Mouse (Mus musculus) heart, adult 11 months (tissue): Measurements from ENCODE around the gene Ccnt1.
"Not testable (repeated sequence)": the region's sequence is repeated elsewhere in the genome, so short reads cannot be mapped to it uniquely, and the experiment has no call there.

ENCODE experiments used
- DNase-seq: peaks from one replicate; pipeline ENCODE4 v3.0.0; 2022

The Ccnt1 gene

DNA sequence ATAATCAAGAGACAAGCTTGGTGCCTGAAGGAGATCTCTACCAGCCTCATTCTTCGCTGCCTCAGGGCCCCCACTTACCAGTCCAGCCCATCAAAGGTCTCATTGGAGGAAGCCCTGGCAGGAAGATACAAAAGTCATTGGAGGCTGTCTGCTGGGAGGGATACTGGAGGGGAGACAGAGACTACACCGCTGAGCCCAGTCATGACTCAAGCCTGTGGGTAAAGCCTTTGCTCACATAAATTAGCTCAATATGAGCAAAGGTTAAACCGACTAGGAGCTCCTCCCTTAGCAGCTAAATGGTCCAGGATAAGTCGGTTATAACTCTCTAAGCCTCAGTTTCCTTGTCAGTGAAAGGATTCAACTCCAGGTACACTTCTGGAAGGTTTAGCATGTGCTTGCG lies 24.3 kb upstream of the Ccnt1 start:
- no peak for DNase-seq

DNA sequence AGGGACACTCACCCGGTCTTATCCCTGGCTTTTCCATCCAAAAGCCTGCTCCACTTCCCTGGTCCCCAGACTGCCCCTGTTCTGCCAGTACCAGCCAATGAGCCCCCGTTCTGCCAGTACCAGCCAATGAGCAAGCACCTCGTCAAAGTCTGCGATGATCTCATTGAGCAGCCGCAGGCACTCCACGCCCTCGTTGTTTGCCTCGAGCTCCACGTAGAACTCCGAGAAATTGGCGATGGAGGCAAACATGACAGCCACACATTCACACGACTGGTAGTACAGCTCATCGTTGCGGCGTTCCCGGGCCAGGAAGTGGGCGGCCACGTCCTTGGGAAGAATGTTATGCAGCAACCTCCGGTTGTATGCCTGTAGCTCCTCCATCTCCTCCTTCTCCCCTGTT lies 23.5 kb upstream of the Ccnt1 start:
- peak; percentile 90 for DNase-seq

DNA sequence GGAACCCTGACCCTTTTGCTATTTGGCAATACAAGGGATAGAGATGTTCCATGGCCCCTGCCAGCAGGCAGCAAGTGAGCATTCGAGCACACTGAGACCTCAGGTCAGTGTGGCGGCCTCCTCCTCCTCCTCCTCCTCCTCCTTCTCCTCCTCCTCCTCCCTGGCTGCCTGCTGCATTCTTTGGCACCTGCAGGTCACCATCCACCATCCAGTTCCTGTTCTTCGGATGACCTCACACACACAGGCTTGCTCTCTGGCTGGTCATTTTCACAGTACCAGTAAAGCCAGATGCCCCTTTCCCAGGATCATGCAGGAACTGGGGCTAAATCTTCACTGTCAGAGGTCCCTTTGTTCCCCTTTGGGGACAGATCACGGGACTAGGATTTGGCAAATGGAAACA lies 20.7 kb upstream of the Ccnt1 start:
- DNase-seq = peak; percentile 91

DNA sequence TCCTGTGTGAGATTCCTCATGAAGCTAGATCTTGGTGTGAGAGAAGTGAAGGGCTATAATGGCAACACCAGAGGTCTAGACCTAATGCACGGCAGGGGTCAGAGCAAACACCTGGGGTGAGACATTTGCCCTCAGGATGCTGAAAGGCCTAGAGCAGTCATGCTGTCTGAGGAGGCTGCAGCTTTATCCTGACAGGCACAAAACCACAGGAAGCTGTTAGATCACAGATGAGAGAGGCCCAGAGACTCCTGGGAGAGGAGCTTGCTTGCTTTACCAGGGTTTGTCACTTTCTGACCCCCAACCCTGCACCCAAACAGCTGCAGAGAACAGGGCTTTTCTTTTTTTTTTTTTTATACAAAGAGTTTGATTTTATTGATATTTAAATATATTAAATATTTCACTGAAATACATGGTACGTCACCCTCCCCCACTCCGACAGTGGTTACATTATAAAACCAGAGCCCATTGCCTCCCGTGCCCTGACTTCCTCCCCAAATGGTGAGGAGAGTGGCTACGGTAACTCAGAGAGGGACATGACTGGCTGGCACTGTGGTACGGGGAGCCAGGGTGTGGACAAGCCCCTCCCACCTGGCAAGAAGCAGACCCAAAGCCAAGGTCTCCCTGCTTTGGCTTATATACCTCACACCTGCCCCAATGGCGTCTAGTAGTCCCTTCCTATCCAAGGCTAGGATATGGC lies 19.1 kb upstream of the Ccnt1 start:
- no peak for DNase-seq

DNA sequence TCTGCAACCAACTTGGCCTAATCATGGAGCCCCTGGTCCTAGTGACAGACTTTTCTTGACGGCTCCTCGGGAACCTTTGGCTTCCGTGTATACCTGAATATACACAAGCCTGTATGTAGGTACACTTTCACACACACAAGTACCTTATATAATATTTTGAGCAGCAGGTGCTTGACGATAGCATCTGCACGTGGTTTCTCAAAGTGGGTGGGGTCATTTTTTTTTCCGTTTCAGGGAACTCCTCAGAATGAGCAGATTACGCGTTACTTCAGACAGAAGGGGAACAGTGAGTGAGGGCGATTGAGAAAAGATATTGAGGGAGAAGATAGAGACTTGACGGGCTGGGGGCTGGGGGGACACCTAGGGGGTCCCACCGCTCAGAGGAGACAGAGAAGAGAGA lies 17.0 kb upstream of the Ccnt1 start:
- DNase-seq = peak; percentile 83

DNA sequence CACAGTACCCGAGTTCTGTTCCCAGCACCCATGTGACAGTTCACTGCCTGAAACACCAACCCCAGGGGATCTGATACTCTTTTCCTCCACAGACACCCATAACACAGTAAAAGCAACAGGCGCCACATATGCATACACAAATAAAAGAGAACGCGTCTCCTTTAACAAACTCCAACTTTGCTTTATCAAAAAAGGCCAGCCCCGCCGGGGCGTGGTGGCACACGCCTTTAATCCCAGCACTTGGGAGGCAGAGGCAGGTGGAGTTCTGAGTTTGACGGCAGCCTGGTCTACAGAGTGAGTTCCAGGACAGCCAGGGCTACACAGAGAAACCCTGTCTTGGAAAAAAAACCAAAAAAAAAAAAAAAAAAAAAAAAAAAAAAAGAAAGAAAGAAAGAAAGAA lies 15.4 kb upstream of the Ccnt1 start:
- not testable (repeated sequence) for DNase-seq

DNA sequence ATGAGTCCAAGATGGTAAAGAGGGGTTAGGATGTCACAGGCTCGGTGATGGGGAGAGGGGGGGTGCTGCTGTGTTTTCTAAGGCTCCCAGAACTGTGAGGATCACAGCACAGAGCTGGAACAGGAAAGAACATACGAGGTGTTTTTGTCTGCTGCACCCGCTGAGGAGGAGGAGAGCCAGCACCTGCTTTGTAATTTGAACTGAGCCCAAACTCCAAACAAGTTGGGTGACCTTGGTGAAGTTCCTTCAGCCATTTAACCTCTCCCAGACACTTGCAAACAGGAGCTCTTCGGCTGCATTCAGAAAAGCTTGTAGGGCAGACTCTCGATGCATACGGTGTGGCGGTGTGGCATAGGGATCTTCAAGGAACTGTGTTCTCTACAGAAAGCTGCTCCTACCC lies 14.7 kb upstream of the Ccnt1 start:
- DNase-seq = no peak

DNA sequence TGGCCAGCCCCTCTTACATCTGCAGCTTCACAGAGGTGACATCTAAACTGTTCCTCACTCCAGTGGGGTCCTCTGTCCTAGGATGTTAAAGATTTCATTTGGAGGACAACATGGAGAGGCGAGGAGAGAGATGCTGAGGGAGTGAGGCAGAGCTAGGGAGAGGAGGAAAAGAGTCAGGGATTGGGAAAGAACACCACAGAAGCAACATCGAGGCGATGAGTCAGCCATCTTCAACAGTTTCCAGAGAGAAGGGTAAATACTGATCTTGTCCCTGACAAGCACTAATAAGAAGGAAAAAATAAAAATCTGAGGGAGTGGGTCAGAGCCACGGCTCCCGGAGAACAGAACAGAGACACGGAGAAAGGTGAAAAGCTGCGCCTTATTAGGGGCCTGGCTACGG lies 12.3 kb upstream of the Ccnt1 start:
- DNase-seq = no peak

DNA sequence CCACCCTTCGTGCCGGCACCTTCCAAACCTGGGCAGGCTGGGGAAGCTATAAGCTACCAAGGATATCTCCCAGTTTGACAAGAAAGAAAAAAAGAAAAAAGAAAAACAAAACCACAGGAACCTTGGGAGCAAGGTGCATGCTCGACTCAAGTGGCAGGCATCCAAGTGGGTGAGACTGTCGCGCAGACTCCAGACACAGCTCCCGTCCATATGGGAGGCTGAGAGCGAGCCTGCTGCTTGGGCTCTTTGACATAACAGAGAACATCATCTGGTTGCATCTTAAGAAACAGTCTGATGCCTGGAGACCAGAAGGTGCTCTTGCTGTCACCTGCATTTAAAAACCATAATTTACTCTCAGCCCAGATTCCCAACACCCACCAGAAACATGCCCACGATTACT lies 11.7 kb upstream of the Ccnt1 start:
- no peak for DNase-seq

DNA sequence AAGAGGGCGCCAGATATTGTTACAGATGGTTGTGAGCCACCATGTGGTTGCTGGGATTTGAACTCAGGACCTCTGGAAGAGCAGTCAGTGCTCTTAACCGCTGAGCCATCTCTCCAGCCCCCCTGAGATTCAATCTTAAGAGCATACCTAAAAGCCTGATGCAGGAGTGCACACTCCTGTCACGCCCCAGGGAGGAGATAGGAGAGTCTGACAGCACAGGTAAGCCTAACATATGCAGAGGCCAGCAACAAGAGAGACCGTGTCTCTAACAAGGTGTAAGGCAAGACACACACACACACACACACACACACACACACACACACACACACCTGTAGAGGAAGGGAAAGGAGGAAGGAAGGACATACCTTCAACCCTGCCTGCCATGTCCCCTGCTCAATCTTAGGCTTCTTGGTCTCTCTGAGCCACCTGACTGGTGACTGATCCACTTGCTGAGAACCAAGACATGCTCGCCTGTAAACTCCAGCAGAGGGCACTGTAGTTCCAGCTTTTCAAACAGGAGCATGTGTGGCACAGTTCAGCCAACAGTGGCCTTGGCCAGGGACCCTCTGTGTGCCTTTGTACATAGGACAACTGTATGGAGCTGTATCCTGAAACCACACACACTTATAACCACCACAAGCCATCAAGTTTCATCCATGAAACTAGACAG lies 9.2 kb upstream of the Ccnt1 start:
- DNase-seq = peak; percentile 95

DNA sequence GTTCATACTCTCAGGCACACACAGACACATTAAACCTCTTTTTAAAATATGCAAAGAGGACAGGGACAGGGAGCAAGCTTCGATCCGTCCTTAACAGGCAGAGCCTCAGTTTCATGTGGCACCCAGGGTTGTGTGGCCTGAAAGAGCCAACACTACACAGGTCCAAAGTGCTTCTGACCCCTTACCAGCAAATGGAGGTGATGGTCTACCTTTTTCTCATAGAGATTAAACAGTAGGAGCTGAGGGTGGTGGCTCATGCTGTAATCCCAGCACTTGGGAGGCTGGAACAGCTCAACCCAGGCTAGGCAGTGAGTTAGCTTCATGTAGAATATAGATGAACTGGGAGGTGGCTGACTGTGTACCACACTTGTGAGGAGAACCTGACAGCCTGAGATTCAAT lies 8.6 kb upstream of the Ccnt1 start:
- DNase-seq = peak; percentile 55

DNA sequence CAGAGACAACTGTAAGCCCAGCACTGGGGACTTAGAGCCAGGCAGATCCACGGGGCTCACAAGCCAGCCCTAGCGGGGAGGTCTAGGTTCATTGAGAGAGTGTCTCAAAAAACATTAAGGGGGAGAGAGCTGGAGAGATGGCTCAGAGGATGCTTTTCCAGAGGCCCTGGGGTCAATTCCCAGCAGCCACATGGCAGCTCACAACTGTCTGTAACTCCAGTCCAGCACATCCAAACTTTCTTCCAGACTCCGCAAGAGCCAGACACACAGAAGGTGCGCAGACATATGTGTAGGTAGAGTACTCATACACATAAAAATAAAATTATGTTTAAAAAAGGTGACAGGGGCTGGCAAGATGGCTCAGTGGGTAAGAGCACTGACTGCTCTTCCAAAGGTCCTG lies 2.6 kb upstream of the Ccnt1 start:
- DNase-seq = peak; percentile 83

DNA sequence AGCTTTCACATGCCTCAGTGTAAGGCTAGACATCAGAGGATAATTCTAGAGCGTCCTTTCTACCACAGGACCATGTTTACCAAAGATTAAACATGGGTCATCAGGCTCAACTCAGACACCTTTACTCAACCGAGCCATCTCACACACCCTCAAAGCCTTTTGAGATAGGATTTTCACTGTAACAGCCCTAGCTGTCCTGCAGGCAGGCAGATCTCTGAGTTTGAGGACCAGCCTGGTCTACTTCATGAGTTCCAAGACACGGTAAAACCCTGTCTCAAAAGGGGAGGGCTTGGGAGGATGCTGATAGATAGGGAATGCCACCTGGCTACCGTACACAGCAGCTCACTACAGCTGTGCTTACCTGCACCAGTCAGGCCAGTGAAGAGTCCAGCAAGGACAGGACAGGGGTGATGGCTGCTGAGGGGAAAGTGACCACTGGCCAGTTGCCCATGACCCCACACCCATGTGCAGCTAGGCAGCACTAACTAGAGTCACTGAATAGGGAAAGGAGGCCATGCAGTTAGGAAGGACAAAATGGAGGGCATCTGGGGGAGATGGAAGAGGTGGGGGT lies 843 bp downstream of the Ccnt1 start:
- peak; percentile 93 for DNase-seq

DNA sequence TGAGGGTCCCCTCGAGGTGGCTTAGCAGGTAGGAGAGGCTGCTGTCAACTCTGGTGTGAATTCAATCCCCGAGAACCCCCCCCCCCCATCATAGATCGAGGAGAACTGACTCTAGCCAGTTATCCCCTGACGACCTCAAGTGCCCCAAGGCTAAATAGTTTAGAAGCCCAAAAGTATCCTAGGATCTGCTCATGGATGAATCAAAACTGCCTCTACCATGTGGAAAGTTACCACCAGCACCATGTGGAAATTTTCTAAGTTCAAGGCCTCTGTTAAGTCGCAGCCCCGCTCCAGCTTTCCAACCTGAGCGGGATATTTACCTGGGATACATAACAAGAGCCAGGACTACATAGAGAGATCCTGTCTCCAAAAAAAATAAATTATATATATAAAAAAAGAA lies 1.5 kb downstream of the Ccnt1 start:
- DNase-seq = peak; percentile 74

DNA sequence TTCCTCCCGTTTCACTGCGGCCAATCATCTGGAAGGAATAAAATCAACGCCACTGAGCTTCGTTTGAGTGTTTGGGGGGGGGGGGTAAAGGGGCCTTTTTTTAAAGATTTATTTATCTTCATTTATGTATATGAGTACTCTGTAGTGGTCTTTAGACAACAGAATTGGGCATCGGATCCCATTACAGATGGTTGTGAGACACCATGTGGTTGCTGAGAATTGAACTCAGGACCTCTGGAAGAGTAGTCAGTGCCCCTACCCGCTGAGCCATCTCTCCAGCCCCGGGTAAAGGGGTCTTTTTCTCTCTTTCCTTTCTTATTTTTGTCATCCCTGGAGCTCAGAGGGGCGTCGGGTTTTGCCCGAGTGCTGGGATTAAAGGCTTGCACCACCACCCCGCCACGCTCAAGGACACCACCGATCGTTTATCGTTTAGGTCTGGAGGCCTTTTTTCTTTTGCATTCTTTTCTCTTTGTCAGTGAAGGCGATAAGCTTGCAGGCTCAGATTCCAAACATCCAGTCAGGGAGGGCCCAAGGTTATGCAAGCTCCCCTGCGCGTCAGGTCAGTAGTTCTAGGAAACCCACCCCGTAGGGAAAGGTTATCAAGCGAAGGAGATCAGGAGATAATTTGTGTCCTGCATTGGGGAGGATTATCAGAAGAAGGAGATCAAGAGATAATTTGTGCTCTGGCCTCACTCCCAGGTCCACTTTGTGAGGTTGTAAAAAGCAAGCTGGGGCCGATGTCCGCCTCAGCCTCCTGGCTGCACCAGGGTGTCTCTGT lies 2.3 kb downstream of the Ccnt1 start:
- peak; percentile 91 for DNase-seq

DNA sequence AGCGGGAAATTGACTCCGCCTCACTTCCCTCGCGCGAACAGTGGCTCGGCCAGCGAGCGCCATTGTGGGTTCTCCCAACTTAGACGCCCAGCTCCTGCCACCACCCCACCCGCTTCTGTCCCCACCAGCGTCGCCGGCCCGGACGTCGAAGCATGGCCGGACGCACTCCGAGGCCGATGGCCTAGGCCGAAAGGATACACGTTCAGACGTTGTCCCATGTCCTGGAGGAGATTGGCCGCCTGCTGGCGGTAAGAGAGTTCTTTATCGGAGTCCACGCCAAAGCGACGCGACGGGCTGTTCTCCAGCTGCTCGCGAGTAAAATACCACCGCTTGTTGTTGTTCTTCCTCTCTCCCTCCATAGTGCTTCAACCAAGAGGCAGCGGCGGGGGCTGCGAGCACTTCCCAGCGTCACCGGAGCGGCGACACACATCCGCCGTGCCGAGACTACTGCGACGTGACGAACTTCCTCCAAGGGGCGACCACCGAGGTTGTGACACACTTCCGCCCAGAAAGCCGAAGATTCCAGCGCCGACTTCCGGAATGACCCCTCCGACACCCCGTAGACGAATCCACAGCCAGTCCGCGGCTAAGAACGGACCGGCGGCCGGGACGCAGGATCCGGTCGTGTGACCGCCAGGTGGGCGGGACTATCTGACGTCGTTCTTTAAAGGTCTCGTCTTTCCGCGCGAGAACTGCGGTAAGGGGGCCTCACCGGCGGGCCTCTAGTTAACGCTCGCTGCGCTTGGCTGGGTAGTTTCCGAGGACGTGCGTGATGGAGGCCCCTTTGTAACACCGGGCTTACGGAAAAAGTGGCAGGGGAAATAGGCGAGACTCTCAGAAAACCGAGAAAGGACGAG lies 3.2 kb downstream of the Ccnt1 start:
- peak; percentile 100 for DNase-seq

DNA sequence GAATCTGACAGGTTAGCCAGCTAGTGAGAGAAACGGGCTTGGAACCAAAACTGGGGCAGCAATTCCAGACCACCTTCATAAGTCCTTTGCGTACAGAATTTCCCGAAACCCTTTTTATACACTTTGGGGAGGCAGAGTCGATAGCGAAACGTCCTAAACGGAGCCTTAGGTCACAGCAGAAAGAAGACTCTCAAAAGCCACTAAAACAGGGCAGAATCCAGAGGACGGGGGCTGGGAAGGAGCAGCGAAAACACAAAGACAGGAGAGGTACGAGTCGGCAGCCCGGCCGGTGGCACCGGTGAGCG lies 3.8 kb downstream of the Ccnt1 start:
- no peak for DNase-seq

DNA sequence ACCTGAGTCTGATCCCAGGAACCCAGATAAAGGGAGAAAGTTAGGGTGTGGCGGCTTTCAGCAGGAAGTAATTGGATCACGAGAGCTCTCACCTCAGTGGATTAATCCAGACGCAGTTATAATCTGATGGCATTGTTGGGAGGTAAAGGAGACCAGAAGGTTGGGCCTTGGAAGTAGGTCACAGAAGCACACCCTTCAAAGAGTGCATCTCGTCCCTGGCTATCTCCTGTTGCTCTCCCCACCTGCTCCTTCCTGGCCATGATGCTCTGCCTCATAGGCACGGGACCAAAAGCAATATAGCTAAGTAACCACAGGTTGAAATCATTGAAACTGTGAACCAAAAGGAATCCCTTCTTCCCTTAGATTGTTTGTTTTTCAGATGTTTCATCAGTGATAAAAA lies 13.5 kb downstream of the Ccnt1 start:
- peak; percentile 80 for DNase-seq

DNA sequence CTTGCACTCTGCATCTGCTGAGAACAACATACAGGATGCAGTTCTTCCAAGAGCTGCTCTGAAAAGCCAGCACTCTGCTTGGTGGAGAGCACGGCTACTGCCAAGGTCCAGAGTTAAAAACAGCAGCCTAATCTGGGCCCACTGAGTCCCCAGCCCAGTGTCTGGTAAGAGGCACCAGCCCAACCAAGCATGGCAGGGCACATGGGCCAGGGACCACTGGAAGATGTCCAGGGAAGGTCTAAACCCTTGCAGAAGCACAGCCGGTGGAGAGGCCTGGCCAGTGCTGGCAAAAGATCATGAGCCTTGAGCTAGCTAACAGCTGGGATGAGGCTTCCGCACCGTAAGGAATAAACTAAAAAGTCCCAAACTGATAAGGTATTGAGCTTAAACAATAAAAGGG lies 14.8 kb downstream of the Ccnt1 start:
- peak; percentile 96 for DNase-seq

DNA sequence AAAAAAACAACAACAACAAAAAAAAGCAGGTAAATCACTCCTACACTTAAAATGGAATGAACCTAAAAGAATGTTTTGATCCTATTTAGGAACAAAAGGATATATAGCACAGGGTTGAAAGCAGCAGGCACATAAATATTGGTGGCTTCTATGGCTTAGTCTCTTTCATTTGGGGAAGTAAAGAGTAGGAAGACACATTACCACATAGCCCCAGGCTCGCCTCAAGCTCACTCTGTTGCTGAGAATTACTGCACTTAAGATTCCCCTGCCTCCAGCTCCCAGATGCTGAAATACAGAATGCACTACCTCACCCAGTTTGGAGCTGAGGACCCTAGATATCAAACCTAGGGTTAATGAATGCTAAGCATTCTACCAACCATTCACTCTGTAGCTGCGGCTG lies 18.0 kb downstream of the Ccnt1 start:
- DNase-seq = no peak

DNA sequence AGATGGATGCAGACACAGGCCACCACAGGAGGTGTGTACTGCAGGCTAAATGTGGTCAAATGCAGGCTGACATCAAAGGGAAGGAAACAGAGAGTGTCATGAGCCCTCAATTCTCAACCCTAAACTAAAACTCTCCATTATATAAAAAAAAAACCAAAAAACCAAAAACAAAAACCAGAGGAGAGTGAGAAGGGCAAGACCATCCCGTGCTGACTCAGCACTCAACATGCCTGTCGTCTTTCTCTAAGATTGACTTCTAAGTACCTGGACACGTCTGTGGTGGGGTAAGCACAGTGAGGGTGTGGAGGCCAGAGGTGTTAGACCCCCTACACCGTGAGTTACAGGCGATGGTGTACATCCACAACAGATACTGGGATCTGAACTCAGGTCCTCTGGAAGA lies 23.9 kb downstream of the Ccnt1 start:
- DNase-seq = peak; percentile 49

DNA sequence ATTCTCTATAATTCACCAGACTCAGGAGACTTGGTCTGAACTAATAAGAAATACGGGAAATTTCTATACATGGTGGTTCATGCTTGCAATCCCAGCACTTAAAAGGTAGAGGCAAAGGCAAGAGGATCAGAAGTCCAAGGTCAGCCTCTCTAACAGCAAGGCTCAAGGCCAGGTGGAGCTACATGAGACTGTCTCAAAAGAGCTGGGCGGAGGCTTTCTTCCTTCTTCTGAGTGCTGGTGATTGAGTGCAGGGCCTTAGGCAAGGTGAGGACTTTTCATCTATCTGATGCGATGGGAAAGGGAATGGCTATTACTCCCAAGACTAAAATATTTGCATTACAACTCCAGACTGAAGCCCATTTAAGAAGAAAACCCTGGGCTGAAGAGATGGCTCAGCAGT lies 25.6 kb downstream of the Ccnt1 start:
- peak; percentile 13 for DNase-seq

DNA sequence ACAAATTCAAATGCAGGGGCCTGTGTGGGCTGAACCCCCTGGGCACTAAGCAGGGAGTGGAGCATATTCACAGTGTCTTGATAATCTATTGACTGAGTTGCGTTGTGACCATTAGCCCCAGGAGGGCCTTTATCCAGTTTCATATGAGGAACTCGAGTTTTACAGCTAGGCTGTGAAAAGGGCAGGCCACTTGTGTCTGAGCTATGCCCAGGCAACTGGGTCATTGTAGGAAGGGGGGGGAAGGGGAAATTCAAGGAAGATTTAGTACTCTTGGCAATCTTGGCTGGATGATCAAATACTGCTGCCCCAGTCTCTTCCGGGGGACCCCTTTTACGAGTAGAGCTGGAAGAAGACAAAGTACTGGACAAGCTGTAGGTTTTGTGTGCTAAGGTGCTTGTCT lies 27.4 kb downstream of the Ccnt1 start:
- DNase-seq = peak; percentile 80
